Mouse (Mus musculus) stomach, postnatal 0 days (tissue): ENCODE measurements at regions not wholly inside any gene's neighbourhood (a gene's known extent, or its start where the extent isn't known, plus 50 kb on each side); places are given as distances from the start of the nearest gene placed in this dataset.

ENCODE experiments used
- CTCF ChIP-seq: IDR thresholded peaks from 2 replicates; pipeline ENCODE4 v1.5.1; 2016; ENCODE audit warnings: antibody characterized with exemption, low read depth, mild to moderate bottlenecking, moderate library complexity
- EP300 ChIP-seq: optimal IDR thresholded peaks from 2 replicates; pipeline ENCODE3; 2016; ENCODE audit warnings: antibody characterized with exemption

- no peak for TF ChIP-seq CTCF
- no peak for TF ChIP-seq EP300
Measured at GRCm38 (mm10) chr10:53466851-53467250, 87.1 kb upstream of the Cep85l start.
